Mouse (Mus musculus) midbrain, postnatal 0 days (tissue): Measurements from ENCODE around the gene Inca1. TPM values are rescaled to one million over a fixed set of nuclear protein-coding genes. Genes with fewer than 3 reads are reported as not detected.

Source experiments
- ATAC-seq: fragments of 200-750 bp; cut with Nextera tagmentation; 2 replicates; pipeline ENCODE4 v1.8.0; 2017; ENCODE audit warnings: moderate number of reproducible peaks, mild to moderate bottlenecking, moderate TSS enrichment, moderate library complexity; ENCODE audit not compliant: low FRiP score
- DNase-seq: peaks from one replicate; pipeline ENCODE4 v3.0.0-alpha.2; 2015; ENCODE audit warnings: low spot score
- H3K27ac ChIP-seq: fragments of 300-500 bp; sonication (generic); 2 replicates; pipeline ENCODE4 v1.5.1; 2014; ENCODE audit warnings: low read depth, mild to moderate bottlenecking, low read length, mixed read lengths
- H3K27me3 ChIP-seq: fragments of 300-500 bp; sonication (generic); 2 replicates; pipeline ENCODE4 v1.6.1; 2014; ENCODE audit warnings: low read length, control low read depth, mixed read lengths; ENCODE audit not compliant: insufficient read depth
- H3K36me3 ChIP-seq: fragments of 300-500 bp; sonication (generic); 2 replicates; pipeline ENCODE4 v1.6.1; 2014; ENCODE audit warnings: low read length, control low read depth, mixed read lengths; ENCODE audit not compliant: insufficient read depth
- H3K4me1 ChIP-seq: fragments of 300-500 bp; sonication (generic); 2 replicates; pipeline ENCODE4 v1.6.1; 2014; ENCODE audit warnings: mild to moderate bottlenecking, control low read depth, antibody characterized with exemption, low read length, mixed read lengths; ENCODE audit not compliant: insufficient read depth
- H3K4me2 ChIP-seq: fragments of 300-500 bp; sonication (generic); 2 replicates; pipeline ENCODE4 v1.6.1; 2014; ENCODE audit warnings: low read depth, mild to moderate bottlenecking, low read length, mixed read lengths; ENCODE audit not compliant: poor library complexity, severe bottlenecking
- H3K4me3 ChIP-seq: fragments of 300-500 bp; sonication (generic); 2 replicates; pipeline ENCODE4 v1.5.1; 2014; ENCODE audit warnings: low read depth, mild to moderate bottlenecking, low read length, moderate library complexity
- H3K9ac ChIP-seq: fragments of 300-500 bp; sonication (generic); replicated peaks from 2 replicates; pipeline ENCODE4 v1.6.1; 2014; ENCODE audit warnings: mild to moderate bottlenecking, low read length, moderate library complexity, mixed read lengths; ENCODE audit not compliant: poor library complexity, severe bottlenecking
- H3K9me3 ChIP-seq: fragments of 300-500 bp; sonication (generic); 2 replicates; pipeline ENCODE4 v1.6.1; 2016; ENCODE audit warnings: low read length, control low read depth
- CTCF ChIP-seq: IDR thresholded peaks from 2 replicates; pipeline ENCODE4 v1.5.1; 2016; ENCODE audit warnings: antibody characterized with exemption, mild to moderate bottlenecking
- WGBS: fragments of 180-500 bp; shearing (Covaris S2); extraction: QIAGEN DNeasy Blood & Tissue Kit; methylation state at CpG from one replicate; pipeline ENCODE4 v1.1.7; 2014; 5-methylcytosine and 5-hydroxymethylcytosine counted together
- polyA plus RNA-seq: library from polyadenylated mRNA; unstranded; fragments of >200 nt; fragmentation: Nextera tagmentation; extraction: Ambion mirVana; gene quantifications from 2 replicates; pipeline ENCODE4 v1.2.1, GENCODE M21; 2015
- total RNA-seq: library from RNA; depleted of rRNA; stranded (reverse); fragments of >200 nt; gene quantifications from 2 replicates; pipeline ENCODE4 v1.2.3, GENCODE M21; 2014

Inca1 gene
- total and polyA plus RNA-seq, 2 experiments from 2014 or later: 2.1 to 4.8 TPM

GRCm38 (mm10) chr11:70726585-70726984 is 26.6 kb upstream of the Inca1 start:
- 95% methylated on average over 2 of the region's 2 CpGs for WGBS
- H3K36me3 ChIP-seq: peaks cover 59% of the 10 kb centered on the region
- H3K4me1 ChIP-seq: no peaks in the 10 kb centered on the region

GRCm38 (mm10) chr11:70724706-70725105 is 24.8 kb upstream of the Inca1 start:
- Histone ChIP-seq H3K27me3 (no peaks in the 10 kb centered on the region), H3K4me2 (no peak overlapping the region), H3K4me1 (no peaks in the 10 kb centered on the region), H3K9me3 (no peaks in the 10 kb centered on the region), H3K9ac (no peak overlapping the region), H3K36me3 (peaks cover 71% of the 10 kb centered on the region), H3K4me3 (no peak overlapping the region), H3K27ac (no peak overlapping the region)
- ATAC-seq (no peak), DNase-seq (no peak)
- TF ChIP-seq CTCF: no peak
- 93% methylated on average over 9 of the region's 9 CpGs for WGBS

More at GRCm38 (mm10) chr11:70726585-70726984, 26.6 kb upstream of the Inca1 start:
- Histone ChIP-seq H3K27ac (no peak overlapping the region), H3K4me3 (no peak overlapping the region), H3K9me3 (no peaks in the 10 kb centered on the region), H3K4me2 (no peak overlapping the region), H3K9ac (no peak overlapping the region), H3K27me3 (no peaks in the 10 kb centered on the region)
- DNase-seq (no peak), ATAC-seq (no peak)
- no peak for TF ChIP-seq CTCF

GRCm38 (mm10) chr11:70721072-70721471 is 21.1 kb upstream of the Inca1 start:
- no peak for TF ChIP-seq CTCF
- DNase-seq (no peak), ATAC-seq (no peak)
- no peak overlapping the region for H3K4me3 ChIP-seq
- no peak overlapping the region for H3K9ac ChIP-seq
- 94% methylated on average over 3 of the region's 3 CpGs for WGBS
- H3K4me2 ChIP-seq: no peak overlapping the region
- no peaks in the 10 kb centered on the region for H3K27me3 ChIP-seq
- H3K27ac ChIP-seq: no peak overlapping the region
- H3K4me1 ChIP-seq: no peaks in the 10 kb centered on the region
- H3K36me3 ChIP-seq: peaks cover 71% of the 10 kb centered on the region
- H3K9me3 ChIP-seq: no peaks in the 10 kb centered on the region

GRCm38 (mm10) chr11:70720567-70720966 is 20.6 kb upstream of the Inca1 start:
- H3K27me3 ChIP-seq: no peaks in the 10 kb centered on the region
- H3K9ac ChIP-seq: no peak overlapping the region
- no peak overlapping the region for H3K4me2 ChIP-seq
- H3K27ac ChIP-seq: no peak overlapping the region
- H3K9me3 ChIP-seq: no peaks in the 10 kb centered on the region
- no peak overlapping the region for H3K4me3 ChIP-seq
- DNase-seq: no peak
- no peak for TF ChIP-seq CTCF
- ATAC-seq: no peak
- H3K4me1 ChIP-seq: no peaks in the 10 kb centered on the region
- H3K36me3 ChIP-seq: peaks cover 69% of the 10 kb centered on the region
- 97% methylated on average over 3 of the region's 3 CpGs for WGBS

- WGBS: 83% methylated on average over 5 of the region's 5 CpGs
- ATAC-seq (no peak), DNase-seq (no peak)
- Histone ChIP-seq H3K9me3 (no peaks in the 10 kb centered on the region), H3K4me1 (no peaks in the 10 kb centered on the region), H3K9ac (no peak overlapping the region), H3K36me3 (peaks cover 48% of the 10 kb centered on the region), H3K27me3 (no peaks in the 10 kb centered on the region), H3K4me3 (no peak overlapping the region), H3K4me2 (no peak overlapping the region), H3K27ac (no peak overlapping the region)
- no peak for TF ChIP-seq CTCF
Observed at GRCm38 (mm10) chr11:70718481-70718880, 18.5 kb upstream of the Inca1 start.

- DNase-seq: no peak
- Histone ChIP-seq H3K4me2 (no peak overlapping the region), H3K4me3 (no peak overlapping the region), H3K4me1 (no peaks in the 10 kb centered on the region), H3K27me3 (no peaks in the 10 kb centered on the region), H3K9ac (no peak overlapping the region), H3K27ac (no peak overlapping the region), H3K9me3 (no peaks in the 10 kb centered on the region), H3K36me3 (peaks cover 58% of the 10 kb centered on the region)
- no peak for ATAC-seq
- WGBS: 75% methylated on average over 6 of the region's 6 CpGs
- no peak for TF ChIP-seq CTCF
Observed at GRCm38 (mm10) chr11:70715832-70716231, 15.9 kb upstream of the Inca1 start.
